Mouse (Mus musculus) induced T-regulatory cell, adult 2 months (primary cell): ENCODE measurements around the gene Rgs14.

Experiments used
- DNase-seq: peaks from one replicate; pipeline ENCODE4 v3.0.0-alpha.2; 2012; ENCODE audit warnings: low read depth

The Rgs14 gene

DNA sequence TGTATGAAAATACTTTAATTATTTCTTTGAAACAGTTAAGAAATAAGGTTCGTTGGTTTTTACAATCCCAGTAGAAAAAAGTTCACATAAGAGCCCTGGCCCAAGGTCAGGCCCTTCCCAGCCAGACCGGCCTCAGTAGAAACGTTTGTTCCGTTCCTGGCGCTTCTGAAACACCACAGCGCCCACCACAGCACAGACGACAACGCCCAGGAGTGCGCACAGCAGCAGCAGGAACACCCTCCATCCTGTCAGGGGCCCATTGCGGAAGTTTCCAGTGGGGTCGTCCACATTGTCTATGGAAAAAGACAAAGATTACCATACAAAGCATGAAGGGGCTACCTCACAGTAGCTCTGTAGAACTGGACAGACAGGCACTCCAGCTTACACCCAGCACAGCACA, 22.8 kb upstream of the Rgs14 start:
- DNase-seq = no peak

DNA sequence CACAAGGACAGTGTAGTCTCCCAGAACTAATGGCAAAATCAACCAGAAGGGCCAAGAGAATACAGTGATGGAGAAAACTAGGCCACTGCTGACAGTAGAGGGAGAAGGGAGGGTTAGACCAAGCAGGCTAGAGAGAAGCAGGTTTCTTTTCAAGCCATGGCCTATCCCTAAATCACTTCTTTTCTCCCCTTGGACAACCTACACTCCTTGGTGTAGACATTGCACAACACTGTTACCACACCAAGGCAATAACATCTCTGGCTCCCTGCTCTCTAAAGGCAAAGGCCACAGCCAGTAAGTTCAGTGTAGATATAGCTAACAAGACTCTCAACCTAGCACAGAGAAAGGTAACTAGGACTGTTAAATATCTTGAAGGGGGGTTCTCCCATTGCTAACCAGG, 8.4 kb upstream of the Rgs14 start:
- DNase-seq = no peak

DNA sequence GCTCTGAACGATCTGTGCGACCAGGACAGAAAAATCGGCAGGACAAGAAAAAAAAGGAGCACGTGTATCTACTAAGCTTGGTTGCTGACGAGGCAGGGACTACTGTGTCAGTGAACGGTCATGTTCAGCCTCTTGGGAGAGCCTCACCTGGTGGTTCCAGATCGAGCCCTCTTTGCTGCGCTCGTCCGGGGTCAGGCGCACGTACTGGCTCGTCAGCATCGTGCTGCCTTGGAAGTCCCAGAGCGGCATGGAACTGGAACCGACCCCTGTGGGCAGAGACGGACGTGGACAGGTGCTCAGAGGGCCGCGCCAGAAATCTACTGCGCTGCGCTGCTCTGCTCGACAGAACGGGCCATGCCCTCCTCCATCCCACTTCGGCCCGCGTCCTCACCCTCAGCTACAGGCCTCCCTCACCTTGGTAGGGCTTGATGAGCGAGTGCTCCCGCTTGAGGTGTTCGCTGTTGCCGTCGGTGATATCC, 7.5 kb upstream of the Rgs14 start:
- no peak for DNase-seq

GRCm38 (mm10) chr13:55362453-55363060, 7.0 kb upstream of the Rgs14 start, which contains the start of gene Lman2:
Lman2 (minus strand) TSS chr13:55362783.
- DNase-seq = peak; percentile 97

- peak; percentile 17 for DNase-seq
Measured at GRCm38 (mm10) chr13:55368401-55368800, 1.1 kb upstream of the Rgs14 start.

GRCm38 (mm10) chr13:55370234-55370633, 702 bp downstream of the Rgs14 start:
- DNase-seq = no peak

- DNase-seq = no peak
Measured at GRCm38 (mm10) chr13:55371007-55371681, 1.6 kb downstream of the Rgs14 start.

DNA sequence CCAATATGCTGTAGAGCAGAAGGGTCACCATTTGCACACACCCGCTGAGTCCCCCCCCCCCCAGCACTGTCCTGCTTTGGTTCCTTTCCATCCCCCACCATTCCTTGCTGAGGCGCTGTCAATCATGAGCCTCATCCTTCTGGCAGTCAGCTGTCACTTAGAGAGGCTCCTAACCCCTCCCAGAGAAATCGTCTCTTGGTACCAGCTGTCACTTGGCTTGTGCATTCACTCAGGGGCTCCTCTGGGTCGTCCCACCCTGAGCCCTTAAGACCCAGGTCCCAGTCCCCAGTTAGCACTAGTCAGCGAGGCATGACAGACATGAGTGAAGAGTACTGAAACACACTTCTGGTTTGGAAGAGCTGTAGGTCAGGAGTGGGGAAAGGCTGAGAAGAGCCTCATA, 2.2 kb downstream of the Rgs14 start:
- no peak for DNase-seq

DNA sequence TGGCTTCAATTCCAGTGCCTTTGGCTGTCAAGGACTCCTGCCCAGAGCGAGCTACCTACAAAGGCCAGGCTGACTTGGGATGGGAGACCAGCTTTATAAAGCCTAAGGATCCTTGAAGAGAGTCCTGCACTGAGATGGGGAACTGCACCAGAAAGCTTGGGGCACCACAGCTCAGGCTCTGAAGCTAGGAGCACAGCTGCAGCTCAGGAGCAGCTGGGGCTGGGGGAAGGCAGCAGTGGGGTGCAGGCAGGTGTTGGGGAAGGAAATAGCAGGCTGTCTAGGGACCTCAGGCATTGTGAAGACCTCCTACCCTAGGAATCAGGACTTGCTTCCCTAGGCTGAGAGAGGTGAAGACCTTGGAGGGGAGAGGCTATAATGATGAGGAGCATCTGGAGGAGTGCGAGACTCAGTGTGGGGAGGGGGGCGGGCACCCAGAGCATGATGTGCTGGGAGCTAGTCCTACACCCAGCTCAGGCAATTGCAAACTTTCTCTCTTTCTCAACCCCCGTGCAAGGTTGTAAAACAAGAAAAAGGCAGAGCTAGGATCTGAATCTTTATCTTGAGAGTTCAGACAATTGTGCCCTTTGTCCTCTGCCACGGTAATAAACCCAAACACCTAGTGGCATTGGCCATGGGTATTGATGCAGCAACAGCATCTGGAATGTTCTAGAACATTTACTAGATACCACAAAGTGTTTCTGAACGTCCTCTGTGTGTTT, 4.8 kb downstream of the Rgs14 start:
- DNase-seq = no peak

DNA sequence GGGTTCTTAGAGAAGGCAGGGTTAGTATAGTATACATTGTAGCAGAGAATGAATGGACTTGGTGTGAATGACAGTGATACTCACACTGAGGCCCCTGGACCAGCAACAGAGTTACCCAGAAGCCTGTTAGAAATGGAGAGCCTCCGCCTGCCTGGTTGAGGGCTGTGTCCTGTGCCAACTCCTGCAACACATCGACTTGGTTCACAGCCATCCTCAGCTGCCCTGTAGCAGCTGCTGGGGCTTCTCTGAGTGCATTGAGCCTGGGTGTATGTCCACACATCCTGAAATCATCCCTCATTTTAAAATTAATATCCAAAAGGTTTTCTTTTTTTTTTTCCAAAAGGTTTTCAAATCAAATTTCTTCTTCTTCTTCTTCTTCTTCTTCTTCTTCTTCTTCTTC, 6.3 kb downstream of the Rgs14 start:
- DNase-seq = no peak

DNA sequence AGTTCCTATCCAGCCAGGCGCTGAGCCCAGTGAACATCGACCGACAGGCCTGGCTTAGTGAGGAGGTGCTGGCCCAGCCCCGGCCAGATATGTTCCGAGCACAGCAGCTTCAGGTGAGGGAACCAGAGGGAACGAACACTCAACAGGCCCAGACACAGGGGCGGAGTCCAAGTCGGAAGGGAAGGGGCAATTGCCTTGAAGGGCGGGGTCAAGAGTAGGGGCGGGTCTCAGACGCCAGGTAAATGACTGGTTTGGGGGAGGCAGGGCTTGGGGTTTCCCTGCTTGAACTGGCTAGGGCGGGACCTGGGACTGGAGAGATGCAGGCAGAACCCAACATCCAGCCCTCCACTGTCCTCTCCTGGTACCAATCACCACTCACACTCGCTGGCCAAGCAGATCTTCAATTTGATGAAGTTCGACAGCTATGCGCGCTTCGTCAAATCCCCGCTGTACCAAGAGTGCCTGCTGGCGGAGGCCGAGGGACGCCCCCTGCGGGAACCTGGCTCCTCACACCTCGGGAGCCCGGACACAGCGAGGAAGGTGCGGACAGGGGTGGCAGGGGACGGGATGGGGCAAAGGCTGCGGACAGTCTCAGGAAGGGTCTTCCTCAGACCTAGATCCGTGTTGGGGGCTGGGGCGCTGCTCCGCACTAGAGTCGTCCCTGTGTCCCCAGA, 9.5 kb downstream of the Rgs14 start:
- DNase-seq = no peak

- DNase-seq = no peak
Measured at GRCm38 (mm10) chr13:55381790-55382189, 12.3 kb downstream of the Rgs14 start.

GRCm38 (mm10) chr13:55390644-55391043, 21.1 kb downstream of the Rgs14 start:
- DNase-seq = no peak

DNA sequence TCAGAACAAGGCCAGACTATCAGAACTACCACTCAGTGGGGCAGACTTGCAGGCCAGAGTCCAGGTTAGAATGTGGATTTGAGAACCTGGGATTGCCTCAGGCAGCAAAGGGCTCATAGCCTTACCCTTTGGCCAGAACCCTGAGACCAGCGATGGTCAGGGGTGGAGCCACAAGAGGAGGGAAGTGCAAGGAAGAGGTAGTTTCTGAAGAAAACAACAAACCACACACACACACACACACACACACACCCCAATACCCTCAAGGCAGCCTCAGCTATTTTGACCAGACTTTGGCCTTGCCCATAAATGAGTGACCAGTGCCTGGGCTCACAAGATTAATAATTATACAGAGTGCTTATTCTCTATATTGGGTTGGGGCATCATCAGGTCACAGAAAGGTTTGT, 22.1 kb downstream of the Rgs14 start:
- no peak for DNase-seq

DNA sequence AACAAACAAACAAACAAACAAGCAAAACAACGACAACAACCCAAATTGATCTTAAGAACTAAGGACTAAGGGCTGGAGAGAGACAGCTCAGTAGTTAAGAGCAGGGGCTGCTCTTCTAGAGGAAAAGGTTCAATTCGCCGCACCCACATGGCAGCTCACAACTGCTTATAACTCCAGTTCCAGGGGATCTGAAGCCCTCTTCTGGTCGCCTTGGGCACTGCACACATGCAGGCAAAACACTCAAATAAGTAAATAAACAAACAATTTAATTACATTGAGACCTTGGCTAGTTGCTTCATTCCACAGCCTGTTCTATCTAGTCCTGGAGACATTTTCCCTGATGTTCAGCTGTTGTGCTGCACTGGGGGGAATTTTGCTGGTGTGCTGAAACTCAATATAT, 23.4 kb downstream of the Rgs14 start:
- DNase-seq = peak; percentile 74

DNA sequence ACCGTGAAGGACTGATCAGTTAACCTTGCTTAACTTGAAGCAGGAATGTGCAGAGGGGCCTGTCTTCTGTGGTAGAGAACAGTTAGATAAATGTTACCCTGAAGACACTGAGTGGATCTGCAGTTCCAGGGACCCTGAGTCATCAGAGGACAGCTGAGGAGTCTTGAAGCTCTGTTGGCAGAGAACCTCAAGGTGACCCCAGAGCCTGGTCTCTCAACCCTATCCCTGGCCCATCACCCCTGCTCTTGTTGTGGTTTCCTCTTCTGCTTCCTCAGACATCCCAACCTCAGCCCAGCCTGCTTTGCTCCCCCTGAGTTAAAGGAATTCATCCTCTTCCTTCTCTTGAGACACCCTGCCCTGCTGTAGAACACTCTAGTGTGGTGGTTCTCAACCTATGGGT, 28.6 kb downstream of the Rgs14 start, which contains the start of gene Slc34a1:
Gene Slc34a1, plus strand, starts transcription at position 100 of the 400 bp plus-strand sequence.
- DNase-seq = no peak

DNA sequence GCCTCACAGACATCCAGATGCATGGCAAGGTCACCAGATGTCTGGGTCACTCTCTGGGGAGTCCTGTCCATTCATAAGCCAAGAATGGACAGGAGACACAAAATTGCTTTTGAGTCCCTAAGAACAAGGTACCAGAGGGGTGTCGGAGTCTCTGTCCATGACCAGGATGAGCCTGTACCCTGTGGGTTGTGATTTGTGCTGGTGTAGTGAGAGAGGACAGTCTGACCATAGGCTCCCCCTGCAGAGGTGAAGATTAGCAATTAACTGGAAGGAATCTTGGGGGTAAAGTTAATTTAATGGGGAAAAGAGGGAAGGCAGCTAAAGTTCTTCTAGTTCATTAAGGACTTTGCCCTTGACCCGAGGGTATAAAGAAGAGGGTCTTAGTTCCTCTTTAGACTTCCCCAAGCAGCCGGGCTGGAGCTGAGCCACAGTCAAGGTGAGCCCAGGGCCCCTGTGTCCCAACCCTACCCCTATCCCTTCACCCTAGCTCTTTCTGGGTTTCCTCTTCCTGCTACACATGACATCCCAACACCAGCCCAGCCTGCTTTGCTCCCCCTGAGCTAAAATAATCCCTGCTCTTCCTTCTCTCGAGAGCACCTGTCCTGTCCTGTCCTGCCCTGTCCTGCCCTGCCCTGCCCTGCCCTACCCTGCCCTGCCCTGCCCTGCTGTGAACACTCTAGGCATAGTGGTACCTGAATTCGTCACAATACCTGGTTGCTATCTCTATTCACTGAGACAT, 29.9 kb downstream of the Rgs14 start:
- no peak for DNase-seq

- DNase-seq = no peak
Measured at GRCm38 (mm10) chr13:55400039-55400346, 30.5 kb downstream of the Rgs14 start.

- no peak for DNase-seq
Measured at GRCm38 (mm10) chr13:55403266-55403665, 33.7 kb downstream of the Rgs14 start.

- peak; percentile 36 for DNase-seq
Measured at GRCm38 (mm10) chr13:55403935-55404852, 34.7 kb downstream of the Rgs14 start.
